In the genomic region with DNA sequence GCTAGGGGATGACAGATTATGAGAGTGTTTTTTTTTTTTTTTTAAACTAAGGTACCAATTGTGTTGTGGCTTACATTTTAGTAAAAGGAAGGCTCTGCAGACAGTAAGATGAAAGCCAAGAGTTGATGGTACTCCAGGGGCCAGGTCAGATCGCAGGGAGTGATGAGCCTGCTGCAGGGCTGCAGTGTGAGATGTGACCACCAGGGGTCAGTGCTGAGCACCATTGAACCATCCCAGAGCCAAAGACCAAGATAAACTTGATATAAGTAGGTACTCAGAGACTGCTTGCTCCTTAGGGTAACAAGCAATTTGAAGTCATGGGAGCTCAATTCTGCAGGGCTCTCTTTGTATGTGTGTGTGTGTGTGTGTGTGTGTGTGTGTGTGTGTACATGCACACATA, we compare ENCODE assay signal across 8 mouse cellular contexts. TPM values are rescaled to one million over a fixed set of nuclear protein-coding genes. Genes with fewer than 3 reads are reported as not detected.
DNase-seq lines count a peak whose midpoint lies in the region; ATAC-seq and TF ChIP-seq lines count a peak whose summit lies in the region.
"Had no signal": no experiment of that assay in that cellular context is flagged by ENCODE, and none has a peak within 500 bp of the region (broad histone marks: within the 10 kb centered on the region; RNA-seq: fewer than 3 reads in every experiment).

No protein-coding gene starts in this region.

- ATAC-seq in liver, embryonic 12.5 days = no peak

- H3K36me3 ChIP-seq in liver, embryonic 12.5 days = no peaks in the 10 kb centered on the region
- H3K36me3 ChIP-seq in limb, embryonic 10.5 days = no peaks in the 10 kb centered on the region

- peaks cover 29% of the 10 kb centered on the region for H3K9me3 ChIP-seq in liver, embryonic 12.5 days (replicated peaks)
- H3K9me3 ChIP-seq in limb, embryonic 10.5 days (replicated peaks) = no peaks in the 10 kb centered on the region

- H3K27me3 ChIP-seq in liver, embryonic 12.5 days (replicated peaks) = no peaks in the 10 kb centered on the region
- no peaks in the 10 kb centered on the region for H3K27me3 ChIP-seq in limb, embryonic 10.5 days (ENCODE audit: low read depth, poor library complexity, severe bottlenecking)

- H3K4me1 ChIP-seq in liver, embryonic 12.5 days = no peaks in the 10 kb centered on the region
- no peaks in the 10 kb centered on the region for H3K4me1 ChIP-seq in limb, embryonic 10.5 days

- H3K9ac ChIP-seq in liver, embryonic 12.5 days = no peak overlapping the region

- DNase-seq in liver = peak; percentile 13
- peak; percentile 13 for DNase-seq in WW6 (ENCODE audit: low read depth, low spot score)
- DNase-seq in cerebellum, adult 18-20 months = peak; percentile 65 to 82
- DNase-seq in gastrocnemius, adult 2 months = peak; percentile 26
- DNase-seq in limb, embryonic 10.5 days (ENCODE audit: low spot score) = peak; percentile 73
- peak; percentile 62 to 66 for DNase-seq in right cerebral cortex, adult 2 months (ENCODE audit: low spot score in 2 of 2)

- TF ChIP-seq CTCF in gastrocnemius, adult 2 months (IDR thresholded peaks at IDR 0.05) = peak; percentile 86

- H3K4me3 ChIP-seq in liver, embryonic 12.5 days = no peak overlapping the region
- H3K4me3 ChIP-seq in gastrocnemius, adult 2 months = no peak overlapping the region
- no peak overlapping the region for H3K4me3 ChIP-seq in limb, embryonic 10.5 days

- no peak overlapping the region for H3K27ac ChIP-seq in liver, embryonic 12.5 days
- no peak overlapping the region for H3K27ac ChIP-seq in gastrocnemius, adult 2 months
- H3K27ac ChIP-seq in limb, embryonic 10.5 days = no peak overlapping the region

- no peak overlapping the region for H3K4me2 ChIP-seq in liver, embryonic 12.5 days

- intact Hi-C loops in gastrocnemius, adult 2 months (cut with DNase I) = loop anchor here (10.0 kb wide), 1 partner anchor 450 kb away; no protein-coding TSS in a partner anchor

- WGBS in liver, embryonic 12.5 days (ENCODE audit: insufficient replicate concordance) = 36% methylated on average over 1 of the region's 1 CpGs
- 41% methylated on average over 1 of the region's 1 CpGs for WGBS in limb, embryonic 10.5 days

RNA-seq across cellular contexts. Expression of gene A330070K13Rik, which starts 20.8 kb away (rescaled TPM):
- polyA plus RNA-seq in liver, embryonic 12.5 days (2016; fragmentation: Nextera tagmentation; extraction: Ambion mirVana) = not detected in 2 replicates
- total RNA-seq in gastrocnemius, adult 2 months (2021) = not detected
- not detected in 2 replicates for polyA plus RNA-seq in limb, embryonic 10.5 days (2016; fragmentation: Nextera tagmentation; extraction: Ambion mirVana)
- polyA plus RNA-seq: heart, embryonic 16.5 days had no signal

RNA-seq across cellular contexts. Expression of gene Caln1, which starts 35.9 kb away (rescaled TPM):
- 0.10 TPM in 1 of 2 replicates, not detected in the other for polyA plus RNA-seq in liver, embryonic 12.5 days (2016; fragmentation: Nextera tagmentation; extraction: Ambion mirVana)
- total RNA-seq in gastrocnemius, adult 2 months (2021) = under 1 TPM in 1 of 2 experiments, not detected in 1; 0.05 TPM
- 0.13 TPM in 1 of 2 replicates, not detected in the other for polyA plus RNA-seq in limb, embryonic 10.5 days (2016; fragmentation: Nextera tagmentation; extraction: Ambion mirVana)

Comparison
In these comparisons a context has a peak if more than half of its experiments do, and no peak if none do; other contexts are left out.
1. DNase-seq: peak in every context shown above with its lines; median percentile 74 in cerebellum, adult 18-20 months; 73 in limb, embryonic 10.5 days; 64 in right cerebral cortex, adult 2 months; 26 in gastrocnemius, adult 2 months; 13 in liver; 13 in WW6.